In the genomic region with DNA sequence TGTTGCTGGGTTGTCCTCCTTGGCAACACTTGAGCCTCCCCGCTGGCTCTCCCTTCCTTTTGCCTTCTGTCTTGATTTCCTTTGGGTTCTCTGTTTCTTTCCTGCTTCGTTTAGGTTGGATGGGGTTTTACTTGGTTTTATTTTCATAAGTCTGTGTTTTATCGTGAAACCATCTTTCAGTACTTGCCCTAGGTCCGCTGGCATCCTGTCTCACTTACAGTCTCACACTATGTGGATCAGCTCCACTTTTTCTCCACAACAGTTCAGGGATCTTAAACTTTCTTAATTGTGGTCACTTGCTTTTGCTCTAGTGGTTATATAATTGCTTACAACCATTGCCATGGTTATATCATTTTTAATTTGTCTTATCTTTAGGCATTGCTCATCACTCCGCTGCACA, we compare ENCODE assay signal across 24 mouse cellular contexts.
DNase-seq lines count a peak whose midpoint lies in the region; ATAC-seq and TF ChIP-seq lines count a peak whose summit lies in the region.
"Had no signal": no experiment of that assay in that cellular context is flagged by ENCODE, and none has a peak within 500 bp of the region (broad histone marks: within the 10 kb centered on the region; RNA-seq: fewer than 3 reads in every experiment).

No protein-coding gene starts in this region.

- TF ChIP-seq POLR2A in heart, adult 2 months (IDR thresholded peaks at IDR 0.05; ENCODE audit: insufficient read depth, low read depth, low read length) = no peak

- H3K4me3 ChIP-seq in forebrain, embryonic 10.5 days = no peak overlapping the region
- H3K4me3 ChIP-seq in forebrain, embryonic 11.5 days (ENCODE audit: low read depth, low read length) = no peak overlapping the region
- H3K4me3 ChIP-seq in heart, embryonic 11.5 days (ENCODE audit: low read depth, low read length) = no peak overlapping the region
- no peak overlapping the region for H3K4me3 ChIP-seq in heart, adult 2 months
- H3K4me3 ChIP-seq in neural tube, embryonic 15.5 days (replicated peaks) = no peak overlapping the region
- H3K4me3 ChIP-seq: embryonic facial prominence, embryonic 13.5 days; embryonic facial prominence, embryonic 15.5 days; erythroblast, embryonic 14.5 days; forebrain, embryonic 12.5 days had no signal

- no peaks in the 10 kb centered on the region for H3K9me3 ChIP-seq in forebrain, embryonic 10.5 days
- H3K9me3 ChIP-seq in forebrain, embryonic 11.5 days (ENCODE audit: control insufficient read depth, low read length) = no peaks in the 10 kb centered on the region
- H3K9me3 ChIP-seq in heart, embryonic 11.5 days (replicated peaks; ENCODE audit: control insufficient read depth, low read length) = no peaks in the 10 kb centered on the region
- H3K9me3 ChIP-seq in neural tube, embryonic 15.5 days (replicated peaks) = no peaks in the 10 kb centered on the region
- H3K9me3 ChIP-seq: embryonic facial prominence, embryonic 13.5 days; embryonic facial prominence, embryonic 15.5 days; forebrain, embryonic 12.5 days had no signal

- 87% methylated on average over 5 of the region's 5 CpGs for WGBS in forebrain, embryonic 10.5 days
- 86% methylated on average over 5 of the region's 5 CpGs for WGBS in forebrain, embryonic 11.5 days
- WGBS in heart, embryonic 11.5 days (ENCODE audit: insufficient replicate concordance) = 70% methylated on average over 5 of the region's 5 CpGs
- WGBS in heart, adult 2 months = 63% methylated on average over 5 of the region's 5 CpGs
- 82% methylated on average over 5 of the region's 5 CpGs for whole genome bisulfite sequencing in neural tube, embryonic 15.5 days

- no peaks in the 10 kb centered on the region for H3K27me3 ChIP-seq in forebrain, embryonic 10.5 days (ENCODE audit: poor library complexity, severe bottlenecking)
- no peaks in the 10 kb centered on the region for H3K27me3 ChIP-seq in forebrain, embryonic 11.5 days (ENCODE audit: control insufficient read depth, insufficient read depth, low read length)
- no peaks in the 10 kb centered on the region for H3K27me3 ChIP-seq in heart, embryonic 11.5 days (ENCODE audit: control insufficient read depth, insufficient read depth, low read length)
- H3K27me3 ChIP-seq in heart, adult 2 months (ENCODE audit: control insufficient read depth, insufficient read depth, low read length) = no peaks in the 10 kb centered on the region
- H3K27me3 ChIP-seq in neural tube, embryonic 15.5 days (replicated peaks) = no peaks in the 10 kb centered on the region
- H3K27me3 ChIP-seq: embryonic facial prominence, embryonic 13.5 days; embryonic facial prominence, embryonic 15.5 days; forebrain, embryonic 12.5 days had no signal

- H3K79me2 ChIP-seq in heart, adult 2 months (replicated peaks; ENCODE audit: control insufficient read depth, insufficient read depth, low read length) = no peaks in the 10 kb centered on the region; the same call in 1 of the 2 replicates

- no peak overlapping the region for H3K4me2 ChIP-seq in forebrain, embryonic 11.5 days (ENCODE audit: low read depth, low read length, severe bottlenecking)
- no peak overlapping the region for H3K4me2 ChIP-seq in heart, embryonic 11.5 days
- H3K4me2 ChIP-seq in neural tube, embryonic 15.5 days = no peak overlapping the region
- H3K4me2 ChIP-seq: embryonic facial prominence, embryonic 13.5 days; embryonic facial prominence, embryonic 15.5 days; forebrain, embryonic 12.5 days had no signal

- no peak overlapping the region for H3K9ac ChIP-seq in forebrain, embryonic 11.5 days (ENCODE audit: low read length)
- H3K9ac ChIP-seq in heart, embryonic 11.5 days (ENCODE audit: low read depth, low read length) = no peak overlapping the region
- H3K9ac ChIP-seq in heart, adult 2 months (ENCODE audit: low read depth, low read length) = no peak overlapping the region
- H3K9ac ChIP-seq in neural tube, embryonic 15.5 days (replicated peaks) = no peak overlapping the region
- H3K9ac ChIP-seq: embryonic facial prominence, embryonic 13.5 days; embryonic facial prominence, embryonic 15.5 days; forebrain, embryonic 12.5 days had no signal

- intact Hi-C loops in heart, adult 2 months (cut with DNase I) = no loop called here

- ATAC-seq in forebrain, embryonic 11.5 days (replicated peaks; ENCODE audit: low FRiP score) = no peak
- no peak for ATAC-seq in heart, embryonic 11.5 days (replicated peaks; ENCODE audit: insufficient number of reproducible peaks, low FRiP score, low TSS enrichment)
- ATAC-seq in neural tube, embryonic 15.5 days (ENCODE audit: low FRiP score) = no peak
- ATAC-seq in megakaryocyte, adult 5-6 weeks (ENCODE audit: poor library complexity, severe bottlenecking) = no peak
- ATAC-seq: forebrain, embryonic 14.5 days; forebrain, embryonic 16.5 days had no signal

- no peak overlapping the region for H3K27ac ChIP-seq in forebrain, embryonic 10.5 days
- no peak overlapping the region for H3K27ac ChIP-seq in forebrain, embryonic 11.5 days (ENCODE audit: low read depth, low read length)
- peak overlapping the region; percentile 2; the same call in 1 of the 2 replicates for H3K27ac ChIP-seq in heart, embryonic 11.5 days (ENCODE audit: low read depth, low read length)
- no peak overlapping the region for H3K27ac ChIP-seq in heart, adult 2 months
- 0 out of 2 replicates have a peak overlapping the region, but pooled peaks have one; percentile 33 for H3K27ac ChIP-seq in neural tube, embryonic 15.5 days (replicated peaks)
- H3K27ac ChIP-seq: embryonic facial prominence, embryonic 15.5 days; forebrain, embryonic 12.5 days had no signal

- no peak for TF ChIP-seq CTCF in heart, adult 2 months (IDR thresholded peaks at IDR 0.05)

- TF ChIP-seq EP300 in heart, adult 2 months (IDR thresholded peaks at IDR 0.05; ENCODE audit: insufficient read depth, low read depth, low read length) = no peak

- peaks cover 41% of the 10 kb centered on the region for H3K4me1 ChIP-seq in forebrain, embryonic 10.5 days
- H3K4me1 ChIP-seq in forebrain, embryonic 11.5 days (replicated peaks; ENCODE audit: control insufficient read depth, insufficient read depth, low read length) = peaks cover 13% of the 10 kb centered on the region
- peaks cover 28% of the 10 kb centered on the region for H3K4me1 ChIP-seq in heart, embryonic 11.5 days (ENCODE audit: control insufficient read depth, insufficient read depth, low read length)
- peaks cover 15% of the 10 kb centered on the region for H3K4me1 ChIP-seq in heart, adult 2 months (ENCODE audit: control insufficient read depth, insufficient read depth, low read length)
- peaks cover 39% of the 10 kb centered on the region for H3K4me1 ChIP-seq in neural tube, embryonic 15.5 days

- peak; percentile 9 for DNase-seq in forebrain, embryonic 10.5 days (ENCODE audit: extremely low spot score, low spot score)
- no peak for DNase-seq in forebrain, embryonic 11.5 days (ENCODE audit: low spot score)
- DNase-seq in heart, adult 2 months = no peak
- no peak for DNase-seq in neural tube, embryonic 10.5 days (ENCODE audit: extremely low spot score, low spot score)
- DNase-seq in naive thymus-derived CD4-positive, alpha-beta T cell, adult 2 months (ENCODE audit: low read depth) = peak; percentile 60
- DNase-seq: adrenal gland, adult 2 months; adrenal gland, postnatal 10 days; adrenal gland, postnatal 25 days; cerebellum, adult 11 months; cerebellum, adult 18-20 months; cerebellum, adult 8-10 months; cerebellum, adult 9-11 months; cerebellum, postnatal 14 days; cerebellum, postnatal 36 days; embryo, embryonic 11 days had no signal

- H3K36me3 ChIP-seq in forebrain, embryonic 10.5 days (replicated peaks) = no peaks in the 10 kb centered on the region
- H3K36me3 ChIP-seq in forebrain, embryonic 11.5 days (ENCODE audit: control insufficient read depth, insufficient read depth, low read length) = no peaks in the 10 kb centered on the region
- H3K36me3 ChIP-seq in heart, embryonic 11.5 days (ENCODE audit: control insufficient read depth, insufficient read depth, low read length) = no peaks in the 10 kb centered on the region
- H3K36me3 ChIP-seq in heart, adult 2 months (ENCODE audit: control insufficient read depth, insufficient read depth, low read length) = no peaks in the 10 kb centered on the region
- H3K36me3 ChIP-seq in neural tube, embryonic 15.5 days = no peaks in the 10 kb centered on the region
- H3K36me3 ChIP-seq: embryonic facial prominence, embryonic 13.5 days; embryonic facial prominence, embryonic 15.5 days; forebrain, embryonic 12.5 days had no signal

Comparison
In these comparisons a context has a peak if more than half of its experiments do, and no peak if none do; other contexts are left out.
1. DNase-seq: peak in forebrain, embryonic 10.5 days (single experiment) and naive thymus-derived CD4-positive, alpha-beta T cell, adult 2 months (single experiment); none in forebrain, embryonic 11.5 days (single experiment), heart, adult 2 months (0 of 2) and neural tube, embryonic 10.5 days (single experiment).
2. H3K27ac ChIP-seq: peak in heart, embryonic 11.5 days (single experiment) and neural tube, embryonic 15.5 days (single experiment); none in forebrain, embryonic 10.5 days (single experiment), forebrain, embryonic 11.5 days (single experiment) and heart, adult 2 months (single experiment).